Mouse (Mus musculus) kidney, adult 18-20 months (tissue): ENCODE measurements around the gene Xkr8.
"Not testable (repeated sequence)": the region's sequence is repeated elsewhere in the genome, so short reads cannot be mapped to it uniquely, and the experiment has no call there.

Experiments used
- DNase-seq: peaks from one replicate; pipeline ENCODE4 v3.0.0; 2021

The Xkr8 gene

GRCm38 (mm10) chr4:132732148-132732684 is at the start of gene Xkr8:
Gene Xkr8 (minus strand): TSS chr4:132732546.
- DNase-seq = peak; percentile 93

- no peak for DNase-seq
Measured at GRCm38 (mm10) chr4:132780288-132780687, 47.9 kb upstream of the Xkr8 start.

- DNase-seq = no peak
Measured at GRCm38 (mm10) chr4:132778562-132779201, 46.3 kb upstream of the Xkr8 start.

GRCm38 (mm10) chr4:132776764-132777163 is 44.4 kb upstream of the Xkr8 start:
- DNase-seq = peak; percentile 75

- no peak for DNase-seq
Measured at GRCm38 (mm10) chr4:132774905-132775304, 42.6 kb upstream of the Xkr8 start.

GRCm38 (mm10) chr4:132771776-132772175 is 39.4 kb upstream of the Xkr8 start:
- DNase-seq = no peak

GRCm38 (mm10) chr4:132767914-132768876 is 35.8 kb upstream of the Xkr8 start, which contains the start of gene Rpa2:
Gene Rpa2 (plus strand): TSS chr4:132768332.
- peak; percentile 99 for DNase-seq

GRCm38 (mm10) chr4:132763125-132763524 is 30.8 kb upstream of the Xkr8 start:
- DNase-seq = not testable (repeated sequence)

- no peak for DNase-seq
Measured at GRCm38 (mm10) chr4:132762602-132763001, 30.3 kb upstream of the Xkr8 start.

GRCm38 (mm10) chr4:132760296-132760695 is 27.9 kb upstream of the Xkr8 start:
- no peak for DNase-seq

GRCm38 (mm10) chr4:132757633-132758351 is 25.4 kb upstream of the Xkr8 start:
- DNase-seq = no peak

GRCm38 (mm10) chr4:132756974-132757373 is 24.6 kb upstream of the Xkr8 start, which contains the start of gene Smpdl3b:
Gene Smpdl3b (minus strand): TSS chr4:132757252.
- DNase-seq = peak; percentile 76

- no peak for DNase-seq
Measured at GRCm38 (mm10) chr4:132752992-132753391, 20.6 kb upstream of the Xkr8 start.

- no peak for DNase-seq
Measured at GRCm38 (mm10) chr4:132749258-132749982, 17.1 kb upstream of the Xkr8 start.

GRCm38 (mm10) chr4:132748778-132749177 is 16.4 kb upstream of the Xkr8 start:
- no peak for DNase-seq

- DNase-seq = peak; percentile 46
Measured at GRCm38 (mm10) chr4:132747664-132748259, 15.4 kb upstream of the Xkr8 start.

GRCm38 (mm10) chr4:132746911-132747517 is 14.7 kb upstream of the Xkr8 start:
- DNase-seq = no peak

GRCm38 (mm10) chr4:132743992-132744911 is 11.9 kb upstream of the Xkr8 start:
- no peak for DNase-seq

- DNase-seq = no peak
Measured at GRCm38 (mm10) chr4:132741491-132741890, 9.1 kb upstream of the Xkr8 start.

- not testable (repeated sequence) for DNase-seq
Measured at GRCm38 (mm10) chr4:132737154-132737553, 4.8 kb upstream of the Xkr8 start.
